Mouse (Mus musculus): ENCODE data around the gene Mical2.
A peak's percentile ranks its signal among the peaks of the same experiment; 100 is the strongest.

Gene Mical2

GRCm38 (mm10) chr7:112275093-112275492 lies 49.4 kb downstream of the Mical2 start:
- no peak for DNase-seq (ENCODE audit: low spot score in 2 of 2)

DNA sequence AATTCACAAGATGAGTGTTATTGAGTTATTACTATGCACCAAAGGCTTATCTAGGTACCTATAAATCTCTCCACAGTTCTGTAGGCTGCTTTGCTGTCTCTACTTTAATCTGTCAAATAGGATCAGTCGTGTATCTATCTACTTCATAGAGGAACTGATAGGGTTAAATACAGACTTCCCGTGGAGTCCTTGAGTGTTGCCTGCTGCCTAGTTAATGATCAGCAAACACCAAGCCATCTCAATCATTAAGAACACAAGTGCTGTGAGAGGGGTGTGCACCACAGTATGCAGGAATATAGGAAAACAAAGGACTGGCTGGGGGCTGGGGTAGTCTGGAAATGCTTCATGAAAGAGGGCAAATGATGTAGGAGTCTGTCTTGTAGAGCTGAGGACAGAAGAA lies 50.2 kb downstream of the Mical2 start:
- DNase-seq (ENCODE audit: low spot score in 2 of 2) = no peak

GRCm38 (mm10) chr7:112276823-112277222 lies 51.2 kb downstream of the Mical2 start:
- DNase-seq (ENCODE audit: low spot score in 2 of 2) = no peak

- no peak for DNase-seq (ENCODE audit: low spot score in 2 of 2)
These were observed 53.0 kb downstream of the Mical2 start for GRCm38 (mm10) chr7:112278648-112279047.

GRCm38 (mm10) chr7:112280474-112280873 lies 54.8 kb downstream of the Mical2 start:
- DNase-seq (ENCODE audit: low spot score in 2 of 2) = no peak

DNA sequence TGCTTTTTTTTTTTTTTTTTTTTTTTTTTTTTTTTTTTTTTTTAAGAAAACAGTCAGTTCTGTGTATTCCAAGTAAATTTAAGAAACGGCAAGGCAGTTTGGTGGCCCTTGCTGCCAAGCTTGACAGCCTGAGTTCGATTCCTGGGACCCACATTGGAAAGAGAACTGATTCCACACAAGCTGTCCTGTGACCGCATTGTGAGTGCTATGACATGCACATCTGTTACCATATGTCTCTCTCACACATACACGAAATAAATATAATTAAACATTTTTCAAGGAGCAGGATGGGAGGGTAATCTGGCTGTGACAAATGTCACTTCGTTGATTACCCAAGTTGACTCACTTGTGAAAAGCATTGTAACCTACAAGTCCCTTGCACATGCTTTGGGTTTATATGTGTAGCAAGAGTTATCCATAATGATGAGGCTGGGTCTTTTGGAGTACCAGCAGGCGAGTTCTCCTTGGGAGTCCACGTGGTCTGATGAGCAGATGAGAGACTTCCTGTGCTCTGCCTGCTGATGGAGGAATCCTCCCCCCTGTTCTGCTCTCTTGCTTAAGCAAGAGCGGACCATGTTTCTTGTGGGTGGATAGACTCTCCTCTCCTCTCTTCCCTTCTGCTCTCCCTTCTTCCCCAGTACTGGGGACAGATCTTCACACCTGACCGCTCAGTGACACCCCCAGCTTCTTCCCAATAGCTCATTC lies 58.1 kb downstream of the Mical2 start:
- DNase-seq (ENCODE audit: low spot score in 2 of 2) = no peak

GRCm38 (mm10) chr7:112285573-112285972 lies 59.9 kb downstream of the Mical2 start:
- DNase-seq (ENCODE audit: low spot score in 2 of 2) = no peak

DNA sequence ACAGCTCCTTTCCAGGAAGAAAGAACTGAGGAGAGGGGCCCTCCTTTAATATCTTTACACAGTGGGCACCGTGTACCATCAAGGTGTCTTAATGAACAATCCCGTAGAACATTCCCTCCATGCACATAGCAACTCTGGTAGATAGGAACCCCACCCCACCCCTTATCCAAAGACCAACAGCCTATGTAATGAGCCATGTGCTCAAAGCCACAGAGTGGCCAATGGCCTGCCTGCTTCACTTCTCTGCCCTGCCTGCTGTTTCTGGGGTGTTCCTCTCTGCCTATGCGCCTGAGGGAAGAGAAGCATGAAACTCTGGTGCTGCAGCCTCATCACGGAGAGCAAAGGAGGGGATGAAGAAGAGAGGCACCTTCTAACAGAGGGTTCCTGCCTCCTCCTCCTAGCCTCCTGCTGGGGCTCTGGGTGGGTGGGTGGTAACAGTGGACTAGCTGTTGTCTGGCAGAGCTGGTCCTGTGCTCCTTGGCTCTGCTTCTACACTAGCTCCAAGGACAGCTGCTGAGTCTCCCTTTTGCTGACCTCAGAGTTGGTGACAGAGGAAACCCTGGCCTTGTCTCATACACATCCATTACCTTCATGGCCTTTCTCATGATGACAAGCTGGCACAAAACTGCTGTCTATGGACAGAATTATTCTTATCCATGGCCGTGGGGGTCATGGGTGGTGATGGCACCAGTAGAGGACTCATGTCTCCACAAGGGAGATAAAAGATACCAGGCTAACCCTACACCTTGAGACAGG lies 62.9 kb downstream of the Mical2 start:
- DNase-seq (ENCODE audit: low spot score in 2 of 2) = no peak

GRCm38 (mm10) chr7:112289514-112289913 lies 63.9 kb downstream of the Mical2 start:
- DNase-seq (ENCODE audit: low spot score in 2 of 2) = no peak

DNA sequence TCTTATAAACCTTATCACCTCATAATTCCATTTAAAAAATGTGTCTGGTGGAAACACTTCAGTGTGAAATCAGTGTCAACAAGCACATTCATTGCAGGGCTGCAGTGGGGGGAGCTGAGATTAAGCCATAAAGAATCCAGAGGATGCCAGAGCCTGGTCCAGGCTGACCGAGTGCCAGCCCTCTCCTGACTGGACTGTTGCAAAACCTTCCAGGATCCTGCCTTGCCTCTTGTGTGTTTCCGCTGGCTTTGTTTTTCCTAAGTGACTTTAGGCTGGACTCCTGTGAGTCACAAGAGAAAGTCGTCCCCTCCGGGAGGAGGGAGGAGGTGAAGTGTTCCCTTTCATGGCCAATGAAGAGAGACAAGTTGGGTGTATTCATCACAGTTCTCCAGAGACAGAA lies 64.3 kb downstream of the Mical2 start:
- no peak for DNase-seq (ENCODE audit: low spot score in 2 of 2)

- DNase-seq (ENCODE audit: low spot score in 2 of 2) = no peak
These were observed 67.9 kb downstream of the Mical2 start for GRCm38 (mm10) chr7:112293456-112294104.

DNA sequence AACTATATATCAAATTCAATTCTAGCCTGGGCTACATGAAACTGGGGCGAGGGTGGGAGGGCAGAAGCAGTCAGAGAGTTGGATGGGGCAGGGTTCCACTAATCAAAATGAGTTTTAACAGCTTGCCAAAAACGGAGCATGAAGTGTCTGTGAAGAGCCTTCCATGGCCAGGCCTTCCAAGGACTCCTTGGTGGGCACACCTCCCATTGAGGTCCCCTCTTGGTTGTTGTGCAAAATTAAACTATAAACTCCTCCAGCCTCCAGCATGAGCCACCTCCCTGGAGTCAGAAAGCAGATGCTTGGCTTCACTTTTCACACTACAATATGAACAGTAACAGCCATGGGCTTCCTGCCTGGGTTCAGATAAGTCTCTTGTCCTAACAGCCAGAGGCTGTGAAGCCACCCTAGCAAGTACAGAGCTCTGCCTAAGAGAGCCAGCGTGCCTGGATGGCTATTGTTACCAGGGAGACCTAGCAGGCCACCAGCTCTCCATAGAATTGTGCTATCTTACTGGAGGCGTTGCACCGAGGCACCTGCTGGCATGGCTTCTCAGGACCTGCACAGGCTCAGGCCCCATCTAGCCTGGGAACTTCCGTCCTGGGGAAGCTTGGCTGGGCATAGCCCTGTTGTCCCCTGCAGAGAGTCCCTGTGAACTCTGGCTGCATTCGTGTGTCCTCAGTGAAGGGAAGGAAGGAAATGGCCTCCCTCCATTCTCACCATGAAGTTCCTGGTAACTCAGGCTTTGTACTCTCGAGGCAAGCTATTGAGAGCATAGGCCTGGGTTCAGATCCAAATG lies 70.0 kb downstream of the Mical2 start:
- no peak for DNase-seq (ENCODE audit: low spot score in 2 of 2)

DNA sequence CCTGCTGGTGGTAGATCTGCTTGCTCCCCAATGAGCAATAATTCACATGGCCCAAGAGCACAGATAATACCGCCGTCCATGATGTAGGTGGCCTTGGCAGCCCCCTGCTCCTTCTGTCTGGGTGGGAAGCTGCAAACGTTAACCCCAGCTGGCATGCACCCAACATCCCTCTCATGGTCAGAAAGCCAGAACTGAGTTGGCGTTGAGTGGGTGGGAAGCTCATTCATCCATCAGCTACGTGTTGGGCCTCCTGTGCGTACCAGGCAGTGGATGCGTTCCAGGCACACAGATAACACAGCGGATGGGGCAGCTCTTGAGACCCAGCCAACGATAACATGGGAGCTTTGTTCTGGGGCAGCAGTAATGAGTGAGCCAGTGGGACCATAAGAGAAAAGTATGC lies 72.4 kb downstream of the Mical2 start:
- DNase-seq (ENCODE audit: low spot score in 2 of 2) = no peak

DNA sequence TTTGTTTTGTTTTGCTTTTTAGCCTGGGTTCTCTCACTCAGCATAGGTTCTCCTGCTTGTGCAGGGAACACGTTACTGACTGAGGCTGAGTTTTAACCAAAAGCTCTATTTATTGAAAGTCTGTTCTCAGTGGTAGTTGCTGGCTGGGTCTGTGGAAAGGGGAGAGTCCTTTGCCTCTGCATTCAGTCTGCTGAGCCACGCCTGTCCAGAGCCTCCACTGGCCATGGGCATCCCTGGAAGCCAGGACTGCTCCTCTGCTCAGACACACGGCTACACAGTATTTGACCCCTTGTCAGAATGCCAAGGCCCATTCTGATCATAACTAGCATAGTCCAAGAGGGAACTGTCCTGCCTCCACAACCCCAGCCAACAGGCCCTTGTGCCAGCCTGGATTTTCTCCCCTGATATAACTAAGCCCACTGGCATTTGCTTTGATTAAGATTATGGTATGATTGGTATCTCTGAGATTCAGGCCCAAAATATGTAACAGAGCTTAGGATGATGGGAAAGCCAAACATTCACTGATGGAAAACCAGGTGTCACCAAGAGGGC lies 73.3 kb downstream of the Mical2 start:
- DNase-seq (ENCODE audit: low spot score in 2 of 2) = no peak

DNA sequence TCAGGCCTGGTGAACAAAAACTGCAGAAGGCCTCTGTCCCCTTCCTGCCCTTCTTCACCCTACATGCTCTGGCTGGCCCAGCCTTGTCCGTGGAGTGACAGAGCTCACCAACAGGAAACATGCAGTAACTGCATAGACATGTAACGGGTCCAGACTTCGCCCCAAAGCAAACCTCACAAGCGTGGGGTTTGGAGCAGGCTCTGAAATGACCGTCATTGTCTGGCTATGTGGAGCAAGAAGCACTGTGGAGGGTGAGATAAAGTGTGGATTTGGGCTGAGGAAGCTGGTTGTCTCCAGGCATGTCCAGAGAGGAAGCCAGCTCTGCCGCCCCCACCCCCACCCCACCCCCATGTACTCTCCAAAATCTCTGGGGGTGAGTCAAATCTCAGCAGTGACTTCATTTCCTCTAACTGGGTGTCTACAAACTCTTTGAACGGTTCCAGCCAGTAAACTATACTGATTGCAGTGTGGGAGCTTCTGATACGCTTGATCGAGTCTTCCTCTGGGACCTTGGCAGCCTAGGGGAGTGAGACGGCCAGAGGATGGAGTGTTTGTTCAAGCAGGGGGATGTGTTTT lies 74.0 kb downstream of the Mical2 start:
- peak; percentile 39 to 59 for DNase-seq (ENCODE audit: low spot score in 2 of 2)

DNA sequence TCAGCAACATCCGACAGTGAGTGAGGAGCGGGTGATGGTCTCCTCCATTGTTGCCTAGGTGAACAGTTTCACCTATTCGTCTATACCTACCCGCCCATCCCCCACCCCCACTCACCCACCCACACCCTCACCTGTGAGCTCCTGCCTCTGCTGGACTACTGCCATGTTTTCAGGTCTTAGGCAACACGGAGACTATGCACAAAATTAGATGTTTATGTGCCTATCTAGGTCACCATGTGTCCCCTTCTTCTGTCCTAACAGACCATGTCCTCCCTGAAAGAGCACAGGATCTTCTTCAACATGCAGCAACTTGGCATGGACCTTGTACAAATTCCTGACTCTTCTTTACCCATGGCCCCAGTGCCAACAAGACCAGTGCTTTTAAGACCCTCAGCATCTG lies 74.5 kb downstream of the Mical2 start:
- DNase-seq (ENCODE audit: low spot score in 2 of 2) = no peak

DNA sequence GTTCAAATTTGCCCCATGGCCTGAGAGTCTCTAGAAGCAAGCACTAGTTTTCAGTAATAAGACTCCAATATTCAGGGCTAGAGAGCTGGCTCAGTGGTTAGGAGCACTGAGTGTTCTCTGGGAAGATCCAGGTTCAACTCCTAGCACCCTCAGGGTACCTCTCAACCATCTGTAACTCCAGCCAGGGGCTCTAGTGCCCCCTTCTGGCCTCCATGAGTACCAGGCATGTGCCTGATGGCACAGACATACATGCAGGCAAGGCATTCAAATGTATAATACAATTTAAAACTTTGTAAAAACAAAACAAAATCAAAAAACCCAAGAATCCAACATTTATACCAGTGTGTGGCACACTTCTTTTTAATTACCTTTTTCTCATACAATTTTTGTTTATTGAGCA lies 75.4 kb downstream of the Mical2 start:
- no peak for DNase-seq (ENCODE audit: low spot score in 2 of 2)

DNA sequence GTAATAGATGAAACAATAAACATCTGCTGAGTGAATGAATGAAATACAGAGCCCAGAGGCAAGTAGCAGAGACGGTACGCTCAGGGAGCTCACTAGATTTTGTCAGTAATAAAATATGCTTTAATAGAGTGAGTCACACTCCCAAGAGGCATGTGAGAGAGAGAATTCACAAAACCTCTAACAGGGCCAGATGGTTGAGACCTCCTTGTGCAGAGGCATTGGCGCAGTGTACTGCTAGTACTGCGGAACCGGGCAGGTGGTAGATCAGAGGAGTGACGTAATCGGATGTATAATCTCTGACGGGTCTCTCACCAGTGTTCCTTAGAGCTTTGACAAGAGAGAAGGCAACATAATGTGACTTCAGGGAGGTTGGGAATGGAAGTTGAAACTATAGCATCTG lies 78.7 kb downstream of the Mical2 start:
- no peak for DNase-seq (ENCODE audit: low spot score in 2 of 2)

DNA sequence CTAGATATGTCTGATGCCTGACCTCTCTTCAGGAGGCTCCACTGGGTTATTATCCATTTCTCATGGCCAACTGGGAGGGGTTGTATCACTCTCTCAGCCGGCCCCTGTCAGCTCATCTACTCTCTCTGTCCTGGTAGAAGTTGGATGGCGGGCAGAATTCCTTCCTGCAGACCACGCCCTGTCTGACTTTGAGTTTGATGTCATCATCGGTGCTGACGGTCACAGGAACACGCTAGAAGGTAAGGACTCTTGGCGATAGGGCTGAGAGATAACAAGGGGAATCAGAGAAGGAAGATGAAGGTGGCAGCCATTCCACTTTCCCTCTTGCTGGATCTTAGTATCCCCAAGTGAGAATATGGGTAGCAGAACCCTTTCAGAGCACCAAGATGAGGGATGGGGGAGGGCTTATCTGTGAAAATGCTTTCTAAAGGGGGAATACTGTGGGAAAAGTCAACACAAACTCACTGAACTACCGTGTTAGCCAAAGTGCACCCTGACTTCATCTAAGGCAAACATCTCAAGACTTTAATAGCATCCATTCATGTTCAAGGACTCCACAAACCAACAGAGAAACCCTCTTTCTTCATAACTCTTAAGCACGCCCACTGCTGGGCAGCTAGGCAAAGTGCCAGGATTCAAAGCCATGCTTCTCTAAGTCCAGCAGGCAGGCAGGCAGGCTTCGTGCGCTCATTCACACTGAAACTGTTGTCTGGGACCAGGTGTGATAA lies 83.8 kb downstream of the Mical2 start:
- no peak for DNase-seq (ENCODE audit: low spot score in 2 of 2)

- no peak for DNase-seq (ENCODE audit: low spot score in 2 of 2)
These were observed 84.3 kb downstream of the Mical2 start for GRCm38 (mm10) chr7:112310017-112310360.

GRCm38 (mm10) chr7:112313211-112313610 lies 87.6 kb downstream of the Mical2 start:
- DNase-seq (ENCODE audit: low spot score in 2 of 2) = no peak

All from urinary bladder, adult 18-20 months (tissue).